Mouse (Mus musculus) retina, postnatal 1 day (tissue): ENCODE measurements around the gene Bnip1.

Experiments used
- DNase-seq: peaks from one replicate; pipeline ENCODE4 v3.0.0-alpha.2; 2012

The Bnip1 gene

GRCm38 (mm10) chr17:26794744-26795143, 13.9 kb downstream of the Bnip1 start:
- DNase-seq = peak; percentile 51

GRCm38 (mm10) chr17:26795386-26795785, 14.5 kb downstream of the Bnip1 start:
- no peak for DNase-seq

GRCm38 (mm10) chr17:26797379-26798128, 16.7 kb downstream of the Bnip1 start:
- DNase-seq = no peak

- DNase-seq = no peak
Measured at GRCm38 (mm10) chr17:26802886-26803285, 22.0 kb downstream of the Bnip1 start.

GRCm38 (mm10) chr17:26812607-26813006, 31.7 kb downstream of the Bnip1 start:
- DNase-seq = no peak

GRCm38 (mm10) chr17:26813497-26813896, 32.6 kb downstream of the Bnip1 start:
- no peak for DNase-seq

GRCm38 (mm10) chr17:26816810-26817209, 35.9 kb downstream of the Bnip1 start:
- no peak for DNase-seq

GRCm38 (mm10) chr17:26817776-26818175, 36.9 kb downstream of the Bnip1 start:
- DNase-seq = no peak

- DNase-seq = no peak
Measured at GRCm38 (mm10) chr17:26826131-26826530, 45.3 kb downstream of the Bnip1 start.

GRCm38 (mm10) chr17:26833806-26834205, 52.9 kb downstream of the Bnip1 start:
- DNase-seq = no peak

GRCm38 (mm10) chr17:26834302-26834965, 53.6 kb downstream of the Bnip1 start:
- DNase-seq = no peak

- no peak for DNase-seq
Measured at GRCm38 (mm10) chr17:26834966-26835755, 54.3 kb downstream of the Bnip1 start.

GRCm38 (mm10) chr17:26835956-26836355, 55.1 kb downstream of the Bnip1 start:
- no peak for DNase-seq

GRCm38 (mm10) chr17:26836377-26836776, 55.5 kb downstream of the Bnip1 start:
- DNase-seq = no peak

GRCm38 (mm10) chr17:26836786-26837545, 56.1 kb downstream of the Bnip1 start:
- DNase-seq = no peak

- no peak for DNase-seq
Measured at GRCm38 (mm10) chr17:26837546-26837985, 56.7 kb downstream of the Bnip1 start.

- DNase-seq = no peak
Measured at GRCm38 (mm10) chr17:26838191-26838910, 57.5 kb downstream of the Bnip1 start.

GRCm38 (mm10) chr17:26838911-26839717, 58.2 kb downstream of the Bnip1 start:
- no peak for DNase-seq

GRCm38 (mm10) chr17:26839718-26840438, 59.0 kb downstream of the Bnip1 start:
- DNase-seq = no peak

GRCm38 (mm10) chr17:26840439-26840780, 59.5 kb downstream of the Bnip1 start:
- DNase-seq = no peak
